Mouse (Mus musculus) liver, postnatal 0 days (tissue): ENCODE data around the gene Gm6460. TPM values are rescaled to one million over a fixed set of nuclear protein-coding genes. Genes with fewer than 3 reads are reported as not detected.
"Not testable (repeated sequence)": the region's sequence is repeated elsewhere in the genome, so short reads cannot be mapped to it uniquely, and the experiment has no call there.

ENCODE experiments used
- ATAC-seq: fragments of 200-750 bp; cut with Nextera tagmentation; 2 replicates; pipeline ENCODE4 v1.8.0; 2017; ENCODE audit warnings: mild to moderate bottlenecking, moderate library complexity
- DNase-seq: peaks from one replicate; pipeline ENCODE4 v3.0.0-alpha.2; 2016
- H3K27ac ChIP-seq: fragments of 300-500 bp; sonication (generic); 2 replicates; pipeline ENCODE4 v1.5.1; 2014; ENCODE audit warnings: antibody characterized with exemption, moderate library complexity, mild to moderate bottlenecking, low read depth
- H3K27me3 ChIP-seq: fragments of 300-500 bp; sonication (generic); 2 replicates; pipeline ENCODE4 v1.6.1; 2014; ENCODE audit warnings: low read length, control low read depth, mixed read lengths; ENCODE audit not compliant: insufficient read depth
- H3K36me3 ChIP-seq: fragments of 300-500 bp; sonication (generic); replicated peaks from 2 replicates; pipeline ENCODE4 v1.6.1; 2014; ENCODE audit warnings: mild to moderate bottlenecking, control low read depth, low read length, moderate library complexity, mixed read lengths; ENCODE audit not compliant: insufficient read depth
- H3K4me1 ChIP-seq: fragments of 300-500 bp; sonication (generic); 2 replicates; pipeline ENCODE4 v1.6.1; 2014; ENCODE audit warnings: antibody characterized with exemption, mild to moderate bottlenecking, control low read depth; ENCODE audit not compliant: insufficient read depth
- H3K4me2 ChIP-seq: fragments of 300-500 bp; sonication (generic); 2 replicates; pipeline ENCODE4 v1.6.1; 2014; ENCODE audit warnings: low read depth, mild to moderate bottlenecking, low read length, moderate library complexity, mixed read lengths
- H3K4me3 ChIP-seq: fragments of 300-500 bp; sonication (generic); 2 replicates; pipeline ENCODE4 v1.5.1; 2014; ENCODE audit warnings: low read depth, low read length
- H3K9ac ChIP-seq: fragments of 300-500 bp; sonication (generic); replicated peaks from 2 replicates; pipeline ENCODE4 v1.6.1; 2014; ENCODE audit warnings: mild to moderate bottlenecking, moderate library complexity
- H3K9me3 ChIP-seq: fragments of 300-500 bp; sonication (generic); 2 replicates; pipeline ENCODE4 v1.6.1; 2016; ENCODE audit warnings: mild to moderate bottlenecking, control low read depth, low read length, mixed read lengths
- whole genome bisulfite sequencing: fragments of 180-500 bp; shearing (Covaris S2); extraction: QIAGEN DNeasy Blood & Tissue Kit; methylation state at CpG from one replicate; pipeline ENCODE4 v1.1.7; 2014; ENCODE audit not compliant: insufficient replicate concordance; 5-methylcytosine and 5-hydroxymethylcytosine counted together
- polyA plus RNA-seq: library from polyadenylated mRNA; unstranded; fragments of >200 nt; fragmentation: Nextera tagmentation; extraction: Ambion mirVana; gene quantifications from 2 replicates; pipeline ENCODE4 v1.2.1, GENCODE M21; 2015

The Gm6460 gene
- polyA plus RNA-seq = not detected in 2 replicates

GRCm38 (mm10) chr5:11594613-11595012 is at the start of gene Gm6460:
TSS of gene Gm6460 (plus strand) at chr5:11594913.
- H3K4me2 ChIP-seq, H3K9me3 ChIP-seq, H3K4me3 ChIP-seq, H3K4me1 ChIP-seq, DNase-seq, H3K27ac ChIP-seq, H3K9ac ChIP-seq, H3K27me3 ChIP-seq, ATAC-seq, H3K36me3 ChIP-seq: not testable (repeated sequence)
- no CpG with 5 or more reads among the region's 3 CpGs for WGBS

Other genes starting within 250 kb of the Gm6460 start
- gene Gm8897, start 178.5 kb upstream of the Gm6460 start, polyA plus RNA-seq = not detected in 2 replicates
- gene Gm8906, start 92.2 kb upstream of the Gm6460 start, polyA plus RNA-seq = 0.09 TPM in 1 of 2 replicates, not detected in the other
- not detected in 2 replicates for gene Gm8922, start 87.0 kb downstream of the Gm6460 start, polyA plus RNA-seq
- gene Gm8926, start 175.6 kb downstream of the Gm6460 start, polyA plus RNA-seq = not detected in 2 replicates